In the genomic region with DNA sequence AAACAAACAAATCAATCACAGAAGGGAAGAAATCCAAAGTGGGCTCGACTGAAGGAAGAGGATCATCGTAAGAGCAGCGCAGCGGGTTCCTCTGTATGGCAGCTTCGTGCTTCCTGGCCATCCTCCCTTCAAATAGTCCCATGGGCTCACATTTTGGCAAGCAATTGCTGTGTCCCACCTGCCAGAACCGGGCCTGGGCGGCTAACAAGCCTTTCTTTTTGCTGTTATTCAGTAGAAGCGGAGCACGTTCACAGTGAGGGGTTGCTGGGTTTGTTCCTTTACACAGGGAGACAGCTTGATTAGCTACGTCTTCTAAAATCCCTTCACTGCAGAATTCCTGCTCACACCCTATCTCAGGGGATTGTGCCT, we compare ENCODE assay signal across 13 mouse cellular contexts.
DNase-seq lines count a peak whose midpoint lies in the region; ATAC-seq and TF ChIP-seq lines count a peak whose summit lies in the region.
"Had no signal": no experiment of that assay in that cellular context is flagged by ENCODE, and none has a peak within 500 bp of the region (broad histone marks: within the 10 kb centered on the region; RNA-seq: fewer than 3 reads in every experiment).

No protein-coding gene starts in this region.

- intact Hi-C loops in gastrocnemius, adult 2 months (cut with DNase I) = no loop called here
- intact Hi-C loops in gastrocnemius, postnatal 14 days (cut with DNase I; ENCODE audit: low total_unique reads) = no loop called here

- no peaks in the 10 kb centered on the region for H3K9me3 ChIP-seq in kidney, embryonic 15.5 days (replicated peaks)
- H3K9me3 ChIP-seq in embryonic facial prominence, embryonic 13.5 days = no peaks in the 10 kb centered on the region
- H3K9me3 ChIP-seq in midbrain, postnatal 0 days (ENCODE audit: low read length) = no peaks in the 10 kb centered on the region
- H3K9me3 ChIP-seq: liver, embryonic 15.5 days had no signal

- no peak overlapping the region for H3K4me2 ChIP-seq in kidney, embryonic 15.5 days
- H3K4me2 ChIP-seq in embryonic facial prominence, embryonic 13.5 days = peak overlapping the region; percentile 42
- no peak overlapping the region for H3K4me2 ChIP-seq in midbrain, postnatal 0 days (ENCODE audit: low read depth, low read length, poor library complexity, severe bottlenecking)
- H3K4me2 ChIP-seq: liver, embryonic 15.5 days had no signal

- H3K4me3 ChIP-seq in gastrocnemius, adult 2 months = no peak overlapping the region
- H3K4me3 ChIP-seq in kidney, embryonic 15.5 days (replicated peaks) = no peak overlapping the region
- no peak overlapping the region for H3K4me3 ChIP-seq in embryonic facial prominence, embryonic 13.5 days
- no peak overlapping the region for H3K4me3 ChIP-seq in midbrain, postnatal 0 days (ENCODE audit: low read depth, low read length)
- H3K4me3 ChIP-seq: heart, adult 2 months; left cerebral cortex, adult 2 months; liver, embryonic 15.5 days had no signal

- H3K4me1 ChIP-seq in kidney, embryonic 15.5 days = peaks cover 14% of the 10 kb centered on the region
- peaks cover 48% of the 10 kb centered on the region for H3K4me1 ChIP-seq in embryonic facial prominence, embryonic 13.5 days
- peaks cover 7% of the 10 kb centered on the region; the same call in 1 of the 2 replicates for H3K4me1 ChIP-seq in midbrain, postnatal 0 days (ENCODE audit: insufficient read depth, low read length)
- H3K4me1 ChIP-seq: liver, embryonic 15.5 days had no signal

- no peak for ATAC-seq in kidney, embryonic 15.5 days (replicated peaks; ENCODE audit: low FRiP score)
- 0 out of 2 replicates have a peak, but pooled peaks have one; percentile 8 for ATAC-seq in embryonic facial prominence, embryonic 13.5 days (ENCODE audit: insufficient number of reproducible peaks, insufficient read depth, low FRiP score, low TSS enrichment, low read depth)
- peak; percentile 16; the same call in 1 of the 2 replicates for ATAC-seq in midbrain, postnatal 0 days (ENCODE audit: low FRiP score)

- no peak overlapping the region for H3K9ac ChIP-seq in kidney, embryonic 15.5 days
- H3K9ac ChIP-seq in embryonic facial prominence, embryonic 13.5 days = no peak overlapping the region
- no peak overlapping the region for H3K9ac ChIP-seq in midbrain, postnatal 0 days (replicated peaks; ENCODE audit: low read length, poor library complexity, severe bottlenecking)
- H3K9ac ChIP-seq: liver, embryonic 15.5 days had no signal

- H3K27me3 ChIP-seq in kidney, embryonic 15.5 days = peaks cover 32% of the 10 kb centered on the region
- H3K27me3 ChIP-seq in embryonic facial prominence, embryonic 13.5 days = peaks cover 23% of the 10 kb centered on the region
- 0 out of 2 replicates have a peak, but pooled peaks cover 3% of the 10 kb centered on the region for H3K27me3 ChIP-seq in midbrain, postnatal 0 days (ENCODE audit: insufficient read depth, low read length)

- H3K36me3 ChIP-seq in kidney, embryonic 15.5 days = no peaks in the 10 kb centered on the region
- no peaks in the 10 kb centered on the region for H3K36me3 ChIP-seq in embryonic facial prominence, embryonic 13.5 days
- no peaks in the 10 kb centered on the region for H3K36me3 ChIP-seq in midbrain, postnatal 0 days (ENCODE audit: insufficient read depth, low read length)
- H3K36me3 ChIP-seq: liver, embryonic 15.5 days had no signal

- WGBS in kidney, embryonic 15.5 days = 36% methylated on average over 10 of the region's 10 CpGs
- WGBS in embryonic facial prominence, embryonic 13.5 days = 13% methylated on average over 10 of the region's 10 CpGs
- WGBS in midbrain, postnatal 0 days = 5% methylated on average over 10 of the region's 10 CpGs

- no peak for DNase-seq in gastrocnemius, adult 2 months
- DNase-seq in gastrocnemius, postnatal 14 days = no peak
- no peak for DNase-seq in kidney, adult 11 months
- DNase-seq in midbrain, postnatal 0 days (ENCODE audit: low spot score) = peak; percentile 14
- no peak for DNase-seq in frontal cortex, postnatal 10 days (ENCODE audit: low spot score in 2 of 2)
- no peak for DNase-seq in frontal cortex, postnatal 36 days (ENCODE audit: low spot score in 2 of 2)
- DNase-seq: cerebellum, adult 8-10 months; heart, adult 2 months; kidney, postnatal 14 days had no signal

- no peak for TF ChIP-seq CTCF in gastrocnemius, adult 2 months (IDR thresholded peaks at IDR 0.05)
- no peak for TF ChIP-seq CTCF in midbrain, postnatal 0 days (IDR thresholded peaks at IDR 0.05)

- H3K27ac ChIP-seq in gastrocnemius, adult 2 months = peak overlapping the region; percentile 53; the same call in 1 of the 2 replicates
- H3K27ac ChIP-seq in kidney, embryonic 15.5 days = 0 out of 2 replicates have a peak overlapping the region, but pooled peaks have one; percentile 18
- H3K27ac ChIP-seq in embryonic facial prominence, embryonic 13.5 days = peak overlapping the region; percentile 85
- no peak overlapping the region for H3K27ac ChIP-seq in midbrain, postnatal 0 days (ENCODE audit: low read depth, low read length)
- H3K27ac ChIP-seq: heart, adult 2 months; left cerebral cortex, adult 2 months; liver, embryonic 15.5 days had no signal
